Mouse (Mus musculus) ES-Bruce4 (cell line): ENCODE measurements around the gene Ildr1. TPM values are rescaled to one million over a fixed set of nuclear protein-coding genes. Genes with fewer than 3 reads are reported as not detected.

ENCODE experiments used
- H3K27ac ChIP-seq: 2 replicates; pipeline ENCODE4 v1.5.1; 2012; ENCODE audit warnings: low read length, inconsistent platforms; ENCODE audit not compliant: insufficient read depth
- H3K27me3 ChIP-seq: 2 replicates; pipeline ENCODE4 v1.6.1; 2012; ENCODE audit warnings: mild to moderate bottlenecking, low read length, inconsistent platforms; ENCODE audit not compliant: control insufficient read depth, poor library complexity, insufficient read depth, severe bottlenecking
- H3K36me3 ChIP-seq: 2 replicates; pipeline ENCODE4 v1.6.1; 2012; ENCODE audit warnings: inconsistent platforms, mild to moderate bottlenecking, low read length, moderate library complexity; ENCODE audit not compliant: control insufficient read depth, poor library complexity, insufficient read depth, severe bottlenecking
- H3K4me1 ChIP-seq: one replicate; pipeline ENCODE4 v1.8.1; 2011; ENCODE audit warnings: low read length; ENCODE audit not compliant: control insufficient read depth, insufficient read depth
- H3K4me3 ChIP-seq: 2 replicates; pipeline ENCODE4 v1.5.1; 2011; ENCODE audit warnings: low read depth, mild to moderate bottlenecking, low read length
- H3K9ac ChIP-seq: 2 replicates; pipeline ENCODE4 v1.6.1; 2012; ENCODE audit warnings: low read depth, mild to moderate bottlenecking, inconsistent platforms; ENCODE audit not compliant: poor library complexity, severe bottlenecking
- H3K9me3 ChIP-seq: replicated peaks from 2 replicates; pipeline ENCODE4 v1.6.1; 2012; ENCODE audit warnings: mild to moderate bottlenecking, low read length, inconsistent platforms; ENCODE audit not compliant: control insufficient read depth, poor library complexity, insufficient read depth, severe bottlenecking
- CTCF ChIP-seq: IDR thresholded peaks from one replicate; pipeline ENCODE4 v1.8.1; 2011; ENCODE audit warnings: low read depth, low read length
- EP300 ChIP-seq: IDR thresholded peaks from 2 replicates; pipeline ENCODE4 v1.6.1; 2011; ENCODE audit warnings: low read depth, low read length; ENCODE audit not compliant: insufficient read depth
- POLR2A ChIP-seq: IDR thresholded peaks from one replicate; pipeline ENCODE4 v1.8.1; 2011; ENCODE audit warnings: low read length; ENCODE audit not compliant: insufficient read depth
- polyA plus RNA-seq: library from polyadenylated mRNA; stranded (reverse); fragments of >200 nt; gene quantifications from 2 replicates; pipeline ENCODE4 v1.2.4, GENCODE M21; 2011; ENCODE audit warnings: low read depth; ENCODE audit not compliant: missing spikeins, insufficient read depth, insufficient read length

Ildr1 gene
- polyA plus RNA-seq, 1 experiment, result 13.9 TPM

DNA sequence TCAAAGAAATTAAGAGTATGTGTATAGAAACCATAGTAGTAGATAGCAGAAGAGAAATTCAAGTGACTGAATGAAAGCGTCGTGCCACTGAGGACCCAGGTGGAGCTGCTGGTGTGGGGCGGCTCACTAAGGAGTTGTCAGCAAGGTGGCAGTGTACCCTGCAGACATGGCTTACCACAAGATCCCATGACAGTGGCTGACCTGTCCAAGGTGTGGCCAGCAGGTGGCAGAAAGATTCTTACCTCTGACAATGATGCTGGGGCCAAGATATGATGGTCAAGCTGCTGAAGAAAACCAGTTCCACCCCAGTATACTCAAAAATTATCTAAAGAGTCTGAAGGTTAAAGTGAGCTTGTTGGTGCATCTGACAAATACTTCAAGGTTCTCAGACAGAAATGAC, 41.6 kb downstream of the Ildr1 start:
- Histone ChIP-seq H3K4me1 (no peaks in the 10 kb centered on the region), H3K9ac (no peak overlapping the region), H3K27me3 (no peaks in the 10 kb centered on the region), H3K27ac (no peak overlapping the region), H3K36me3 (no peaks in the 10 kb centered on the region), H3K4me3 (no peak overlapping the region), H3K9me3 (no peaks in the 10 kb centered on the region)
- no peak for TF ChIP-seq POLR2A
- TF ChIP-seq CTCF, result peak; percentile 44
- no peak for TF ChIP-seq EP300

DNA sequence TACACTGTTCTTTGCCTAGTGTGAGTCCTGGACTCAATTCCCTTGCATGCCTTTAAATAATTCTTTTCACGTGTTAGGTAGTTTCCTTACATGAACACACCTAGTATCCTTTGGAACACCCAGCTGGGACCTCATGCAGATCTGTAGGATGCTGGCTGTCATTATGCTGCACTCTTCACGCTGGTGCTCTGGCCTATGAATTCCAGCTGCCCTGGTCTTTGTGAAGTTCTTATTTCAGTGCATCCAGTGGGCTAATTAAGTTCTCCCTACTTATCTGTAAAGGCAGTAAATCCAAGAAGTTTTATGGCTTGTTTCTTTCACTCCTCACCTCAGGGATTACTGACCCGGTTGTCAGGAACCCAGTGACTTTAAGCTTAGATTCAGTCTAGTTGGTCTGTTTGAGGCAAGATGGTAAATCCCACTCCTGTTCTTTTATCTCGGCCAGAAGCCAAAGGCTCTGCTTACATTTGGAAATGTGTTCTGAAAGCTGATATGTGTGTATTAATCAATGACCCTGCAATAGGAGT, 45.7 kb downstream of the Ildr1 start:
- H3K27ac ChIP-seq, result no peak overlapping the region
- no peaks in the 10 kb centered on the region for H3K4me1 ChIP-seq
- H3K9ac ChIP-seq, result no peak overlapping the region
- TF ChIP-seq CTCF (no peak), EP300 (no peak), POLR2A (no peak)
- H3K36me3 ChIP-seq, result no peaks in the 10 kb centered on the region
- H3K9me3 ChIP-seq, result no peaks in the 10 kb centered on the region
- H3K4me3 ChIP-seq, result no peak overlapping the region
- no peaks in the 10 kb centered on the region for H3K27me3 ChIP-seq

DNA sequence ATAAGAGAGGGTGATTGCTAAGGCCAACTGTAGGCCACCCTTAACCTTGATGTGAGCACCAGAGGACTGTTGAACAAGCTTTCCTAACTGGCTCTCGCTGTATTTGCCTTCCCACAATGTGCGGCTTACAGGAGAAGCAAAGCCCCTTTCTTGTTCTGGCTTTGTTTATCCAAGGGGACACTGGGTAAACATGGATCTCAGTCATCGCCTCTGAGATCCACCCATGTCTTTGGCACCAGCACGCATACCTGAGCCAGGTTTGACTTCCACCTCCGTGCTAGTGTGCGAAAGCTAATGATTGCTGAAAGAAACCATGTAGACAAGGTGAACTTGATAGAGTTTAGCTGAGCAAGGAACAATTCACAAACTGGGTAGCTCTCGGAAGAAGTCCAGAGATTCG, 49.8 kb downstream of the Ildr1 start:
- no peak overlapping the region for H3K27ac ChIP-seq
- TF ChIP-seq EP300 (no peak), POLR2A (no peak), CTCF (no peak)
- no peaks in the 10 kb centered on the region for H3K36me3 ChIP-seq
- H3K9me3 ChIP-seq, result no peaks in the 10 kb centered on the region
- no peak overlapping the region for H3K9ac ChIP-seq
- no peaks in the 10 kb centered on the region for H3K4me1 ChIP-seq
- no peak overlapping the region for H3K4me3 ChIP-seq
- no peaks in the 10 kb centered on the region for H3K27me3 ChIP-seq

- no peak overlapping the region for H3K9ac ChIP-seq
- TF ChIP-seq CTCF, result no peak
- TF ChIP-seq POLR2A, result no peak
- no peak for TF ChIP-seq EP300
- no peaks in the 10 kb centered on the region for H3K27me3 ChIP-seq
- H3K36me3 ChIP-seq, result peaks cover 2% of the 10 kb centered on the region; the same call in 1 of the 2 replicates
- H3K27ac ChIP-seq, result peak overlapping the region; percentile 28; the same call in 1 of the 2 replicates
- no peaks in the 10 kb centered on the region for H3K9me3 ChIP-seq
- no peaks in the 10 kb centered on the region for H3K4me1 ChIP-seq
- no peak overlapping the region for H3K4me3 ChIP-seq
These were observed 53.3 kb downstream of the Ildr1 start for GRCm38 (mm10) chr16:36747068-36747467.

- Histone ChIP-seq H3K27me3 (no peaks in the 10 kb centered on the region), H3K9ac (no peak overlapping the region), H3K36me3 (peaks cover 2% of the 10 kb centered on the region; the same call in 1 of the 2 replicates), H3K4me3 (no peak overlapping the region), H3K4me1 (no peaks in the 10 kb centered on the region), H3K9me3 (no peaks in the 10 kb centered on the region), H3K27ac (no peak overlapping the region)
- no peak for TF ChIP-seq CTCF
- TF ChIP-seq EP300, result no peak
- TF ChIP-seq POLR2A, result no peak
These were observed 54.0 kb downstream of the Ildr1 start for GRCm38 (mm10) chr16:36747767-36748166.

GRCm38 (mm10) chr16:36751979-36752378, 58.2 kb downstream of the Ildr1 start:
- Histone ChIP-seq H3K9ac (no peak overlapping the region), H3K9me3 (no peaks in the 10 kb centered on the region), H3K4me1 (no peaks in the 10 kb centered on the region), H3K27me3 (no peaks in the 10 kb centered on the region), H3K27ac (no peak overlapping the region), H3K36me3 (peaks cover 2% of the 10 kb centered on the region; the same call in 1 of the 2 replicates), H3K4me3 (no peak overlapping the region)
- TF ChIP-seq EP300 (no peak), POLR2A (no peak), CTCF (no peak)
